In genomic region chr7:109511838-109512237, GRCm38 (mm10) we compare ENCODE assay signal across 16 mouse cellular contexts. TPM values are rescaled to one million over a fixed set of nuclear protein-coding genes. Genes with fewer than 3 reads are reported as not detected.
"Had no signal": no experiment of that assay in that cellular context is flagged by ENCODE, and none has a peak within 500 bp of the region (broad histone marks: within the 10 kb centered on the region; RNA-seq: fewer than 3 reads in every experiment).

No protein-coding gene starts in this region.

- H3K4me1 ChIP-seq: intestine, embryonic 15.5 days had no signal

- ATAC-seq: intestine, embryonic 15.5 days; midbrain, embryonic 13.5 days; midbrain, embryonic 16.5 days had no signal

- H3K9me3 ChIP-seq: intestine, embryonic 15.5 days; megakaryocyte, embryonic 14.5 days; midbrain, embryonic 13.5 days; neural tube, embryonic 13.5 days had no signal

- H3K27me3 ChIP-seq: intestine, embryonic 15.5 days; midbrain, embryonic 13.5 days; neural tube, embryonic 13.5 days had no signal

- H3K27ac ChIP-seq: intestine, embryonic 15.5 days; macrophage; midbrain, embryonic 13.5 days; neural tube, embryonic 13.5 days had no signal

- H3K9ac ChIP-seq: intestine, embryonic 15.5 days; midbrain, embryonic 13.5 days; neural tube, embryonic 13.5 days had no signal

- H3K36me3 ChIP-seq: intestine, embryonic 15.5 days; midbrain, embryonic 13.5 days; neural tube, embryonic 13.5 days had no signal

- DNase-seq: kidney, adult 11 months; kidney, adult 9 months; kidney, postnatal 14 days; kidney, postnatal 4 days; lung, adult 2 months; thymus, adult 18-20 months; thymus, postnatal 36 days had no signal

- H3K4me2 ChIP-seq: intestine, embryonic 15.5 days; midbrain, embryonic 13.5 days; neural tube, embryonic 13.5 days had no signal

- H3K4me3 ChIP-seq: intestine, embryonic 15.5 days; megakaryocyte, embryonic 14.5 days; midbrain, embryonic 13.5 days; myocyte; neural tube, embryonic 13.5 days had no signal

RNA-seq across cellular contexts. Expression of gene Trim66, which starts 3.9 kb away (rescaled TPM):
- polyA plus RNA-seq: kidney, embryonic 16.5 days; limb, embryonic 11.5 days had no signal
